Mouse (Mus musculus) heart, embryonic 10.5 days (tissue): Measurements from ENCODE around the gene Lipa. TPM values are rescaled to one million over a fixed set of nuclear protein-coding genes. Genes with fewer than 3 reads are reported as not detected.

Experiments used
- DNase-seq: peaks from one replicate; pipeline ENCODE4 v3.0.0-alpha.2; 2017; ENCODE audit warnings: low spot score
- H3K27ac ChIP-seq: fragments of 300-500 bp; sonication (generic); 2 replicates; pipeline ENCODE4 v1.5.1; 2016; ENCODE audit warnings: mild to moderate bottlenecking
- H3K27me3 ChIP-seq: fragments of 300-500 bp; sonication (generic); 2 replicates; pipeline ENCODE4 v1.6.1; 2016; ENCODE audit warnings: mild to moderate bottlenecking; ENCODE audit not compliant: poor library complexity, insufficient read depth, severe bottlenecking
- H3K36me3 ChIP-seq: fragments of 300-500 bp; sonication (generic); 2 replicates; pipeline ENCODE4 v1.6.1; 2016; ENCODE audit warnings: mild to moderate bottlenecking, moderate library complexity
- H3K4me1 ChIP-seq: fragments of 300-500 bp; sonication (generic); 2 replicates; pipeline ENCODE4 v1.6.1; 2016; ENCODE audit warnings: mild to moderate bottlenecking
- H3K4me3 ChIP-seq: fragments of 300-500 bp; sonication (generic); 2 replicates; pipeline ENCODE4 v1.5.1; 2016; ENCODE audit warnings: mild to moderate bottlenecking, moderate library complexity
- H3K9me3 ChIP-seq: fragments of 300-500 bp; sonication (generic); 2 replicates; pipeline ENCODE4 v1.6.1; 2016; ENCODE audit warnings: mild to moderate bottlenecking, moderate library complexity
- WGBS: fragments of 180-500 bp; shearing (Covaris S2); methylation state at CpG from one replicate; pipeline ENCODE4 v1.1.7; 2016; 5-methylcytosine and 5-hydroxymethylcytosine counted together
- polyA plus RNA-seq: library from polyadenylated mRNA; unstranded; fragments of >200 nt; fragmentation: Nextera tagmentation; extraction: Ambion mirVana; gene quantifications from 2 replicates; pipeline ENCODE4 v1.2.1, GENCODE M21; 2016

Gene Lipa
- polyA plus RNA-seq, 1 experiment from 2014 or later, result 39.3 TPM

DNA sequence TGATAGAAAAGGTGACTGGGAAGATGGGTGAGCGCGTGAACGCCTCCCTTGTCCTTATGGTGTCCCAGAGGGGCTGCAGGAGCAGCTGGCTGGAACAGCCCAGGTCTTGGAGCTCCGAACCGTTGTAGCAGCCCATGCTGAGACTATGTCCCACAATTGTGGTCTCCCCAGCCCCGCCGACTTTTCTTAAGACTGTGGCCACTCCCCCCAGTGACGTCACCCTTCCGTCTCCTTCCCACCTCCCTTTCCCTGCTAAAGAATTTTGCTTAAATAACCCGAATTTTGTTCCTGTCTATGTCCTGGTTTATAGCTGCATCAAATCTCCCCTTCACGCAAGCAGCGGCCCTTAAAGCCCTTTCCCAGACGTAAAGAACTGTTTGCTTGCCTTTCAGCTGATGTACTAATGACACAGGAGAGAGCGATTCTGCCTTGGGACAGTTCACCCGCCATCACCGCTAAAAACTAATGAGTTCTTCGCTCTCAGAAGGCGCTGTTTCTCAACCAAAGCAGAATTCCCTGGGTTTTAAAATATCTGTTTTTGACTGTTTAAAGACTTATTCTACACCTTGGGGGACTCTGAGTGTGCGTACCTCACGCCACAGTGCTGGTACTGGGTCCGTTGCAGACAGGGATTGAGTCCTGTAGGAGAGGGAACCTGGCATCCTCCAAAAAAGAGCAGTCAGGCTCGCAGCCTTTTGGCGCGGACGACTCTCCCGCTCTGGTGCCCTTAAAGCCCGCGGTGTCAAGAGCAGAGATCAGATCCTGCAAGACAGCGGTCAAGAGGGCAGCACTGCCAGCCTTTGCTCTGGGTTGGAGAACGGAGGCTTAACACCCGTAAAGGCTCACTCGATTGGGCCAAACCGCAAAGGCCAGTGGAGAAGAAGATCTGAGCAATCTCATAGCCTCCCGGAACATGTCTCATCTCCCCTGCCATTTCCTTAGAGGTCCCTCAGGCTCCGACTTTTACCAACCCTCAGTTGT lies 52.0 kb downstream of the Lipa start, which contains the start of gene Ch25h:
TSS of gene Ch25h (minus strand) at position 174 of the 981 bp plus-strand sequence.
- Histone ChIP-seq H3K4me1 (peaks cover 14% of the 10 kb centered on the region), H3K4me3 (peak within 1 kb of the TSS; percentile 64), H3K27me3 (peaks cover 44% of the 10 kb centered on the region), H3K9me3 (no peaks in the 10 kb centered on the region), H3K36me3 (no peaks in the 10 kb centered on the region), H3K27ac (peak within 1 kb of the TSS; percentile 44)
- DNase-seq, result no peak
- WGBS, result 1% methylated on average over 35 of the region's 35 CpGs

DNA sequence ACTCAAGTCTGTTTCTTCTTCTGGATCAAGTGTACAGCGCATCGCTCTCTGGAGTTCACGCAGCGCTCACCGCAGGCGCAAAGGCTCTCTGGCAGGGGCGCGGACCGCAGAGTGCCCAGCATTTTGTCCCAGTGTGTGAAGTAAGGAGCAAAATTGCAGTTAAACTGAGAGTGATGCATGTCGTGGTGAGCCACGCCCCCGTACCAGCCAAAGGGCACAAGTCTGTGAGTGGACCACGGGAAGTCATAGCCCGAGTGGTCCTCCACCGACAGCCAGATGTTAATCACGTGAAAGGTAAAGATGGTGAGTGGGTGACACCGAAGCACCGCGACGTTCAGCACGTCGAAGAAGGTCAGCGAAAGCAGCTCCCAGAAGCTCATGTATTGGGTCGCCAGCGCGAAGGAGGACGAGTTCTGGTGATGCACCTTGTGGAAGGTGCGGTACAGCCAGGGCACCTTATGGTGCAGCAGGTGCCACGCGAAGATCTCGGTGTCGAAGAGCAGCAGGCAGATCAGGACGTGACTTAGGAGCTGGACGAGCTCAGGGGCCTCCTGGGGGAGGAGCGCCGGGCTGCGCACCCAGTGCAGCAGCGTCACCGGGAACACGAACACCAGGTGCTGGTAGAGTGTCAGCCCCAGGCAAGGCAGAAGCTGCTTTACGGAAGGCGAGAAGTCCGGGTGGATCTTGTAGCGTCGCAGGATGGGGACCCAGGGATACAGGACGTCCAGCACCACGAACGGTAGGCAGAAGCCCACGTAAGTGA lies 52.9 kb downstream of the Lipa start:
- 7% methylated on average over 49 of the region's 49 CpGs for WGBS
- Histone ChIP-seq H3K9me3 (no peaks in the 10 kb centered on the region), H3K4me1 (peaks cover 14% of the 10 kb centered on the region), H3K27ac (0 out of 2 replicates have a peak overlapping the region, but pooled peaks have one; percentile 44), H3K36me3 (no peaks in the 10 kb centered on the region), H3K4me3 (peak overlapping the region; percentile 64), H3K27me3 (peaks cover 44% of the 10 kb centered on the region)
- DNase-seq, result no peak

DNA sequence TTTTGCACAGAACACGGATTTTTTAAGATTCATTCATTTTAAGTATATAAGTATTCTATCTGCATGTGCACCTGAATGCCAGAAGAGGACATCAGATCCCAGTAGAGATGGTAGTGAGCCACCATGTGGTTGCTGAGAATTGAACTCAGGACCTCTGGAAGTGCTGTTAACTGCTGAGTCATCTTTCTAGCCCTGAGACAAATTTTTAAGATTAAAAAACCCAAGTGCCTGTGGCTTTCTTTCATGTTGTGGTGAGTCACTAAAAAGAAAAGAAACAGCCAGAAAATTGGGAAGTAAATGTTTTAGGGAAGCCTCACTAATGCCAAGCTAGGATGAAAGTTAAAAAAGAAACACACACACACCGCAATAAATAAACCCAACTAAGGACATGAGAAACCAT lies 55.6 kb downstream of the Lipa start:
- WGBS, result 84% methylated on average over 2 of the region's 2 CpGs
- no peaks in the 10 kb centered on the region for H3K36me3 ChIP-seq
- DNase-seq, result no peak
- no peak overlapping the region for H3K27ac ChIP-seq
- H3K9me3 ChIP-seq, result no peaks in the 10 kb centered on the region
- no peak overlapping the region for H3K4me3 ChIP-seq
- H3K27me3 ChIP-seq, result peaks cover 28% of the 10 kb centered on the region
- H3K4me1 ChIP-seq, result peaks cover 14% of the 10 kb centered on the region

DNA sequence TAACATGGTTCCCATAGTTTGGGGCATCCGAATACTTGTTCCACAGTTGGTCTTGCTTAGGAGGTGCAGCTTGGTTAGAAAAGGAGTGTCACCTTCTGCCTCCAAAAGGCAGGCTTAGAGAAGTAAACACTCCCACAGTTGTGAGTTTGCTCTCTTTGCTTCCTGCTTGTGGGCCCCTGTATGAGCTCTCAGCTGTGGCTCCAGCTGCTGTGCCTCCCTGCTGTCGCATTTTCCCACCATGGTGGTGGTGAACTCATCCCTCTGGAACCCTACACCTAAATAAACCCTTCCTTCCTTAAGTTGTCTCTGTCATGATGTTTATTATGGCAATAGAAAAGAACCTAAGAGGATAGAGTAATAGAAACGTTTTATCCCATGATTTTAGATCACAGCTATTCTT lies 58.5 kb downstream of the Lipa start:
- 41% methylated on average over 3 of the region's 3 CpGs for WGBS
- Histone ChIP-seq H3K27ac (no peak overlapping the region), H3K9me3 (no peaks in the 10 kb centered on the region), H3K27me3 (peaks cover 10% of the 10 kb centered on the region), H3K4me3 (no peak overlapping the region), H3K4me1 (no peaks in the 10 kb centered on the region), H3K36me3 (no peaks in the 10 kb centered on the region)
- no peak for DNase-seq

DNA sequence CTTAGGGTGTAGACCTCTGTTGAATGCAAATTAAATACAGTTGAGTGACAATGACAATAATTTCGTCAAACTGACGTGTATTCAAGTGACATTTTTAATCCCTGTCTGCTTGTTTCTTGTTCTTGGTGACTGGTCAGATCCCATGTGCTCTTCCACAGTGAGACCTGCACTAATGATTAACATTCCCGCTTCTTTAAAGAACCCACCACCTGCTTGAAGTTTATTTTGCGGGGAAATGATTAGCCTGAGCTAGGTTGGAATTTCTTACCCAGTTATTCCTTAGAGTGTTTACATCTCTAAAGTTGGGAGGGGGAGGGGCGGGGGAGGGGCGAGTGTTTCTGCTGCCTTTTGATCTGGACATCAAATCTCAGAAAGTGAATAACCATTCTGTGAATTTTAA lies 59.1 kb downstream of the Lipa start:
- DNase-seq, result no peak
- Histone ChIP-seq H3K36me3 (no peaks in the 10 kb centered on the region), H3K27ac (no peak overlapping the region), H3K4me1 (no peaks in the 10 kb centered on the region), H3K27me3 (peaks cover 4% of the 10 kb centered on the region), H3K4me3 (no peak overlapping the region), H3K9me3 (no peaks in the 10 kb centered on the region)
- 58% methylated on average over 6 of the region's 6 CpGs for WGBS

DNA sequence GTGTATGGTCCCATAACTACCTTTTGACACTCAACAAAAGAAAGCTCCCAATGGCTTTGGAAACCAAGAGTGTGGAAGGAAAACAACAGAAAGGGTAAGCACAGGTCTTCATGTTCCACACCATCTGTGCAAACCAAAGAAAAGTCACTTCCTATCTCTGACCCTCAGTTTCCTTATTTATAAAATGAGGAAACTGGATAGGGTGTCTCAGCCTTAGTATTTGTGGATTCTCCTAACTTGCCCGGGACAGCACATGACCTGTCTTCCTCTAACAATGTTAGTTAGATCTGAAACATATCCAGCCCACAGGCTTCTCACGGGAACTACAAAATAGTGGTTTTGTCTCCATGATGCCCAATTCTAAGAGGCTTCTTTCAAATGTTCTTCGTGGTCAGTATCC lies 62.8 kb downstream of the Lipa start:
- H3K27ac ChIP-seq, result no peak overlapping the region
- no peak overlapping the region for H3K4me3 ChIP-seq
- no peaks in the 10 kb centered on the region for H3K9me3 ChIP-seq
- DNase-seq, result no peak
- H3K27me3 ChIP-seq, result no peaks in the 10 kb centered on the region
- 67% methylated on average over 3 of the region's 3 CpGs for WGBS
- H3K4me1 ChIP-seq, result no peaks in the 10 kb centered on the region
- H3K36me3 ChIP-seq, result no peaks in the 10 kb centered on the region

DNA sequence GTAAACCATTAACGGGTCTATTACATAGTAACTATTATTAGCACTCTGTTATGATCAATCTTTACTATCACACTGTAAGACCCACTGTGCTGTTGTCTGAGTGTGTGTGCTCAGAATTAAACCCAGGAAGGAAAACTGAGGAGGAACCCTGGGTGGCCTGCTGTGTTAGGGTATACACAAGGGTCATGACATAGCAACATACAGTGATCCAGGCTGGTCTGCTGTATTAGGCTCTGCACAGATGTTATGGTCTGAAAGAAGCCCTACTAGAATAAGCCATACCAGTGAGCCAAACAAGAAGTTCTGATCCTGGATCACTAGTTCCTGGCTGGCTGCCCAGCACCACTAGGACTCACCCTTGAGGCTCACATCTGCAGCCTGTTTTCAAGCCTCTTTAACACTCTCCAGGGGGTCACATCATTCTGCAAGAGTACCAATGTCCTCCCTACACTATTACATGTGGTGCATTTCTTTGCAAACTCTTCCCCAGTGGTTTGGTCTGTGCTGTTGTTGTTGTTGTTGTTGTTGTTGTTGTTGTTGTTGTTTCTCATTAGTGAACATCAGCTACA lies 65.7 kb downstream of the Lipa start:
- H3K9me3 ChIP-seq, result no peaks in the 10 kb centered on the region
- no peaks in the 10 kb centered on the region for H3K4me1 ChIP-seq
- no peak for DNase-seq
- H3K4me3 ChIP-seq, result no peak overlapping the region
- H3K27me3 ChIP-seq, result no peaks in the 10 kb centered on the region
- H3K27ac ChIP-seq, result no peak overlapping the region
- 79% methylated on average over 1 of the region's 1 CpGs for WGBS
- no peaks in the 10 kb centered on the region for H3K36me3 ChIP-seq

DNA sequence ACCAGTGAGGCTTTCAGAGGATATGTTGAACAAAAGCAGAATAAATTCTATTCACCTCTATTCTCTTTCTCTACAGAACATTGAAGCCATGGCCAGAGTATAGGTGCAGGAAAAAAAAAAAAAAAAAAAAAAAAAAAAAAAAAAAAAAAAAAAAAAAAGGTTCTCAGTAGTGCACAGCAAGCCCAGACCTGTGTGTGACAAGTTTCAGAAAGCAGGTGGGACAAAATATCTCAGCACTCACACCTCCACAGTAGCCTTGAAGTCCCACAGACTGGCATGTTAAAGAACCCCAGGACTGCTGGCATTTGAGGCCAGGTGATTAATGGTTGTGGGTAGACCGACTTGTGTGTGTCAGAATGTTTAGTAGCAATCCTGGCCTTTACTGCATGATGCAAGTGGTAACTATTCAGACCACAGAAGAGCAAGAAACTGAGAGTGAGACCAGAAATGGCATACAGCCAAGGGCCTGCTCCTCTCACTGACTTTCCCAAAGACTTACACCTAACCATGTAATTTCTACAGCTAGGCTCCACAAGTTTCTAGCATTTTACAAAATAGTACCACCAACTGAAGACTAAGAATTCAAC lies 76.4 kb downstream of the Lipa start:
- Histone ChIP-seq H3K36me3 (no peaks in the 10 kb centered on the region), H3K4me1 (0 out of 2 replicates have a peak, but pooled peaks cover 3% of the 10 kb centered on the region), H3K27me3 (no peaks in the 10 kb centered on the region), H3K9me3 (no peaks in the 10 kb centered on the region), H3K4me3 (no peak overlapping the region), H3K27ac (no peak overlapping the region)
- DNase-seq, result no peak
- 77% methylated on average over 1 of the region's 1 CpGs for WGBS

DNA sequence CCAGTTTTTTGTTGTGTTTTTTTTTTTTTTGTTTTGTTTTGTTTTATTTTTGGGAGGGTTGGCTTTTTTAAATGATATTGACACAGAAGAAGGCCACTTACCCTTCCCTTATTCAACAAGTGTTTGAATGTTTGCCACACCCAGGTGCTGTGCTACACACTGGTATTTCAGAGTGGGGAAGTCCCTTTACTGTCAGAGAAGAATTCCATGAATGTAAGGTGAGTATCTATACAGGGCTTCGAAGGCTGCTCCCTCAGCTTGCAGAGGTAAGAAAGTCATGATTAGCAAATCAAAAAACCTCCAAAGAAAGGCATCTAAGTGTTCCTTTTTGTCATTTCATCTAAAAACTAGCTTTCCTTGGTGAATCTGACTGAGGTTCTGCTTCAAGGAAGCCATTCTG lies 78.4 kb downstream of the Lipa start:
- no peaks in the 10 kb centered on the region for H3K27me3 ChIP-seq
- H3K9me3 ChIP-seq, result no peaks in the 10 kb centered on the region
- H3K4me1 ChIP-seq, result 0 out of 2 replicates have a peak, but pooled peaks cover 3% of the 10 kb centered on the region
- H3K36me3 ChIP-seq, result no peaks in the 10 kb centered on the region
- H3K27ac ChIP-seq, result no peak overlapping the region
- no peak overlapping the region for H3K4me3 ChIP-seq
- 66% methylated on average over 1 of the region's 1 CpGs for WGBS
- no peak for DNase-seq

DNA sequence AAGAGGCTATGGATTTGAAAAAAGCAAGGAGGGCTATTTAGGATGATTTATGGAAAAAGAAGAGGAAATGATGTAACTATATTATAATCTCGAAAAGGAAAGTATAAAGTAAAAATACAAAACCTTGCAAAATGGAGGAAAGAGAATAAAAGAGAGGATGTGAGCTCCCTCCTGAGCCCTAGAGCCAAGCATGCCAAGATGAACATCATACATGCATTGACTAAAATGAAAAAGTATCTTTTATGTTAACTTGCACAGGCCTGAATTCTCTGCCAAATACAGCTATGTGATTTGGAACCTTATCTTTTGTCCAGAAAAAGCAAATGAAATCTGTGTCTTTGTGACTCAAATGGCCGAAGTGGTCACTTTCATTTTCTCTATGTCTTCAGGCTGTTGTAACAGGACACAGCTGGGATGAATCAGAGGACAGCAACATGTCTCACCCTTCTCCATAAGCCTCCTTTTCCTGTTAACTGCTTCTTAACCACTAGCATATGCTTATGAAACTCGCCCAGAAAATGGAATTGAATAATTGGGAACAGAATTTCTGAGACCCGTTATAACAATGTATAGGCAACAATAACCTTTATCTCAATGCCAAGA lies 81.8 kb downstream of the Lipa start:
- H3K9me3 ChIP-seq, result no peaks in the 10 kb centered on the region
- H3K36me3 ChIP-seq, result no peaks in the 10 kb centered on the region
- no peak overlapping the region for H3K4me3 ChIP-seq
- H3K27ac ChIP-seq, result no peak overlapping the region
- 61% methylated on average over 4 of the region's 4 CpGs for WGBS
- no peaks in the 10 kb centered on the region for H3K27me3 ChIP-seq
- 0 out of 2 replicates have a peak, but pooled peaks cover 3% of the 10 kb centered on the region for H3K4me1 ChIP-seq
- DNase-seq, result no peak

DNA sequence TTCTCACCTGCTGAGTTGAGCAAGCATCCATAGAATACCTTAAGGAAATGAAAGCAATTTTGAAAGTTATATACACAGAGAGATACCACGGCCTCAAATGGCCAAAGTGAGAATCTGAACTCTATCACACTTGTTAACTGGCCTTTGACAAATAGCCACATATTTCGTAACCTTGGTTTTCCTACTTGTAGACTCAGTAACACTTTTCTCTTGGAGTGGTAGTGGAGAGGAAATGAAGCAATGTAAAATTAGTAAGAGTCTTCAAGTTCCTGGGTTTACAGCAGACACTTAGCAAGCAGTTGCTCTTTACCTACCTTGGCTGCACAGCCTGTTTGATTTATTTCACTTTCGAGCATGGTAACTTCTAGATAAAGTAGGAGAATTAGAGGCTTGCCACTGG lies 82.5 kb downstream of the Lipa start:
- WGBS, result 77% methylated on average over 3 of the region's 3 CpGs
- H3K4me3 ChIP-seq, result no peak overlapping the region
- no peak for DNase-seq
- no peaks in the 10 kb centered on the region for H3K27me3 ChIP-seq
- H3K27ac ChIP-seq, result no peak overlapping the region
- no peaks in the 10 kb centered on the region for H3K36me3 ChIP-seq
- no peaks in the 10 kb centered on the region for H3K9me3 ChIP-seq
- 0 out of 2 replicates have a peak, but pooled peaks cover 3% of the 10 kb centered on the region for H3K4me1 ChIP-seq
